Mouse (Mus musculus): Measurements from ENCODE around the gene Rasef. TPM values are rescaled to one million over a fixed set of nuclear protein-coding genes. Genes with fewer than 3 reads are reported as not detected.

Gene Rasef
- 0.31 and 0.59 TPM in 2 replicates for polyA plus RNA-seq (2015; fragmentation: Nextera tagmentation; extraction: Ambion mirVana)

DNA sequence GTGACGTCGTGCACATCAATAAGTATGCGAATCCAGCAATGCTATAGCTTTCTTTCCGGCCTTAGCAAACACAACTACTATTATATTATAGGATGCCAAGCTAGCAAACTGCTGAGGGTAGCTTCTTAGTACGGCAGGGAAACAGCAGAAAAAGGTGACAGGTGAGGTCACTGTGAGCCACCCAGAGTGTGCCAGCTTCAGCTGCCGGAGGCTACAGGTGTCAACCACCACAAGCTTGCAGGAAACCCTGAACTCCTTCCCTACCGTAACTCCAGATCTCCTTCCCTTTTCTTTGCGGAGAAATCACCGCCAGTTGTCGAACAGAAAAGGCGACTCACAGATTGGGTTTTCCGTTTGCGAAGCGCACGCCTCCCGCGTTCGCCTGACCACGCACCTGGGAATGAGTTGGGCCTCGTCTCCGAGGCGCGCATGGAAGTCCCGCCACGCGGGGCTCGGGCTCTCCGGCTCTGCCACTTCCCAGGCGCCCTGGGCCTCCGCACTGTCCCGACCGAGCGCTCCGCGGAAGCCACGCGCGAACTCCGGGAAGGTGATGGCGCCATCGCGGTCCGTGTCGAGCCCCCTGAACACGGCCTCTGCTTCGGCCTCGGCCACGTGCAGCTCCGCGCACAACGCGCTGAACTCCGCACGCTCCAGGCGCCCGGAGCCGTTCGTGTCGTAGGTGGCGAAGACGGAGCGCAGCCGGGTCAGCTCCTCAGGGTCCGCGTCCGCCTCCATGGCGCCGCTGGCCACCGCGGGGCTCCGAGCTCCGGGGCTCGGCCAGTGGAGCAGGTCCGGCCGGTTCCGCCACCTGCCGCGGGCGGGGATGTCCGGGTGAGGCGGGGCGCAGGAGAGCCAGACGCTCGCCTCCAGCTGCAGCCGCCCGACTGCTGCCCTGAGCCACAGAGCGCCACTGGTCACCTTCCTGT, at the start of gene Rasef:
Rasef (minus strand) TSS at position 735 of the 926 bp plus-strand sequence.
- Histone ChIP-seq H3K9me3 (replicated peaks; ENCODE audit: control insufficient read depth, low read length, poor library complexity, severe bottlenecking) (no peaks in the 10 kb centered on the region), H3K27me3 (ENCODE audit: control insufficient read depth, insufficient read depth, low read depth, low read length) (no peaks in the 10 kb centered on the region), H3K36me3 (ENCODE audit: control insufficient read depth, insufficient read depth, low read length) (no peaks in the 10 kb centered on the region), H3K27ac (ENCODE audit: low read length) (no peak within 1 kb of the TSS), H3K9ac (ENCODE audit: low read depth, low read length) (peak within 1 kb of the TSS; percentile 78), H3K4me3 (ENCODE audit: low read depth, low read length) (peak within 1 kb of the TSS; percentile 66), H3K4me1 (ENCODE audit: control insufficient read depth, insufficient read depth, low read length) (0 out of 2 replicates have a peak, but pooled peaks cover 3% of the 10 kb centered on the region), H3K4me2 (ENCODE audit: low read length) (peak within 1 kb of the TSS; percentile 99)
- WGBS: 5% methylated on average over 84 of the region's 87 CpGs
- ATAC-seq: peak; percentile 92

DNA sequence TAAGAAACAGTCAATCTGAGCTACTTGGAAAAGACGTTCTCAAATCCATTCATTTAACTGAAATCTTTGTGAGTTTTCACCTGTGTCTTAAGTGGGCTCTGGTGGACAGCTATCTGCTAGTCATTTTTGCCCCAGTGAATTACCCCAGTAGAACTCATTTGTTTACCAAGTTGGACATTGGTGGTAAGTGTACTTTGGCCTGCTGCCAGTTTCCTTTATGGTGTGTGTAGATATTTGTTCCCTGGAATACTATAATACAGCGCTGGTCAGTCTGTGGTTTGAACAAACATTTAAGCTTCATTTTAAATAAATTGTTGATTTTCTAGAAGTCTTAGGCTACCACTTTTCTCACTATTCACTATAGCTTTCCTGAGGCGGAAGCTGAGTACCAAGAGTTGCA, 35.8 kb upstream of the Rasef start:
- no peak overlapping the region for H3K4me2 ChIP-seq (ENCODE audit: low read length)
- no peaks in the 10 kb centered on the region for H3K9me3 ChIP-seq (replicated peaks; ENCODE audit: control insufficient read depth, low read length, poor library complexity, severe bottlenecking)
- H3K4me3 ChIP-seq (ENCODE audit: low read depth, low read length): no peak overlapping the region
- no peaks in the 10 kb centered on the region for H3K4me1 ChIP-seq (ENCODE audit: control insufficient read depth, insufficient read depth, low read length)
- WGBS: 89% methylated on average over 3 of the region's 3 CpGs
- ATAC-seq: no peak
- no peak overlapping the region for H3K27ac ChIP-seq (ENCODE audit: low read length)
- H3K9ac ChIP-seq (ENCODE audit: low read depth, low read length): no peak overlapping the region
- H3K27me3 ChIP-seq (ENCODE audit: control insufficient read depth, insufficient read depth, low read depth, low read length): no peaks in the 10 kb centered on the region
- H3K36me3 ChIP-seq (ENCODE audit: control insufficient read depth, insufficient read depth, low read length): no peaks in the 10 kb centered on the region

DNA sequence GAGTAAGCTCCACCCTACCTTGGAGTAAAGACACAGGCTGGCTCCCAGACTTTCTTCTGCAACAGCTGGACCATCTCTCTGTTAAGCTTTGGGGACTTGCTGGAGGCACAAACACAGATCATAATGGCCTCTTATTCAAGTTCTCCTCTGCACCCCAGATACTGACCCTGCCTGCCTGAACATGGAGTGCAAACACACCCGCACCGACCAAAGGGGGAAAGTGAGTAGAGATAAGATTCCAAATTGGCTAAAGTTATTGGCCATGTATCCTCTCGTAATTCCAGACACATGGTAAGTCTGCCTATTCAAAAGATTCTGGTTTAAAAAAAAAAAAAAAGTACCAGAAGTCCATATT, 369 bp upstream of the Rasef start:
- Histone ChIP-seq H3K9me3 (replicated peaks; ENCODE audit: control insufficient read depth, low read length, poor library complexity, severe bottlenecking) (no peaks in the 10 kb centered on the region), H3K9ac (ENCODE audit: low read depth, low read length) (peak overlapping the region; percentile 78), H3K27me3 (ENCODE audit: control insufficient read depth, insufficient read depth, low read depth, low read length) (no peaks in the 10 kb centered on the region), H3K36me3 (ENCODE audit: control insufficient read depth, insufficient read depth, low read length) (no peaks in the 10 kb centered on the region), H3K4me3 (ENCODE audit: low read depth, low read length) (peak overlapping the region; percentile 66), H3K4me2 (ENCODE audit: low read length) (peak overlapping the region; percentile 99), H3K27ac (ENCODE audit: low read length) (no peak overlapping the region), H3K4me1 (ENCODE audit: control insufficient read depth, insufficient read depth, low read length) (0 out of 2 replicates have a peak, but pooled peaks cover 3% of the 10 kb centered on the region)
- peak; percentile 64; the same call in 1 of the 2 replicates for ATAC-seq
- WGBS: 45% methylated on average over 3 of the region's 3 CpGs

DNA sequence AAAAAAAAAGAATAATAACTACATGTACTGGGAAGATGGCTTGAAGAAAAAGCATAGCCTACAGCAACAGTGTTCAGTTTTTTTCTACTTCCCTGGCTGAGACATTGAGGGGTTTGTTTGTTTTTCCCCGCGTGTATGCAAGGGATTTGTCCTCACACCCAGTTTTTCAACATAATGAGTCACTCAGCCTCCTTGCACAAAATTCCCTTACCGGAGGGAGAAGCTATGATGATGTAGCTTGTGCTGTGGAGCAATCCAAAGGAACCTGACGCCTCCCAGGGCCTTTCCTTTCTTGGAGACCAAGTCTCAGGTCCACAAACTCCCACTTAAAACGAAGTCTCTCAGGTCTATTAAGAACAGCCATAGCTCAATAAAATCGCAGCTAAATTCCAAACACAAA, 1.3 kb downstream of the Rasef start:
- H3K27ac ChIP-seq (ENCODE audit: low read length): no peak overlapping the region

DNA sequence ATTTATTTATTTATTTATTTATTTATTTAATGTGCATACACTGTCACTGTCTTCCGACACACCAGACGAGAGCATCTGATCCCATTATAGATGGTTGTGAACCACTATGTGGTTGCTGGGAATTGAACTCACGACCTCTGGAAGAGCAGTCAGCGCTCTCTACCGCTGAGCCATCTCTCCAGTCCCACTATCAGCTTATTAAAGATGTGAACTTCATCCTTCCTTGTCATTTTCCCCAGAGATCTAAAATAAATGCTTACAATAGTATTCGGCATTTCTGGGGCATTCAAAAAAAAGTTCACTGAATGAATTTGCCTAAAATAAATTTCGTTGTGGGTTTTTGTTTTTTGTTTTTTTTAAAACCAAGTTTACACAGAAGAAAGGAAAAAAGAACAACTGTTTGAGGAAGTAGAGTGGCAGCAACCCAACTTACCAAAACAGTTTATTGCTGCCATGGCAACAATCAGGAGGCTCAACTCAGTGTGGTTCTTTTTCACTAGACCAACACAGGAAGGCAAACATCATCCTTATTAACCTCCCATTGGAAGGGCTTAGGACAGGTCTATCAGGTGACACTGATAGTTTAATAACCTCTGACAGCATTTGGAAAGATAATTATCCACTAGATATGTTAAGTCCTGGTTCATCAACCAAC, 2.6 kb downstream of the Rasef start:
- Histone ChIP-seq H3K27ac (ENCODE audit: low read length) (no peak overlapping the region), H3K9ac (ENCODE audit: low read depth, low read length) (no peak overlapping the region), H3K4me1 (ENCODE audit: control insufficient read depth, insufficient read depth, low read length) (0 out of 2 replicates have a peak, but pooled peaks cover 3% of the 10 kb centered on the region), H3K4me3 (ENCODE audit: low read depth, low read length) (no peak overlapping the region), H3K27me3 (ENCODE audit: control insufficient read depth, insufficient read depth, low read depth, low read length) (no peaks in the 10 kb centered on the region), H3K9me3 (replicated peaks; ENCODE audit: control insufficient read depth, low read length, poor library complexity, severe bottlenecking) (no peaks in the 10 kb centered on the region), H3K4me2 (ENCODE audit: low read length) (no peak overlapping the region), H3K36me3 (ENCODE audit: control insufficient read depth, insufficient read depth, low read length) (no peaks in the 10 kb centered on the region)
- WGBS: 95% methylated on average over 7 of the region's 7 CpGs
- ATAC-seq: no peak

More for the DNA sequence above, 1.3 kb downstream of the Rasef start:
- no peaks in the 10 kb centered on the region for H3K27me3 ChIP-seq (ENCODE audit: control insufficient read depth, insufficient read depth, low read depth, low read length)
- ATAC-seq: no peak
- no peak overlapping the region for H3K4me3 ChIP-seq (ENCODE audit: low read depth, low read length)
- H3K4me1 ChIP-seq (ENCODE audit: control insufficient read depth, insufficient read depth, low read length): 0 out of 2 replicates have a peak, but pooled peaks cover 3% of the 10 kb centered on the region
- no peak overlapping the region for H3K9ac ChIP-seq (ENCODE audit: low read depth, low read length)
- WGBS: 59% methylated on average over 6 of the region's 6 CpGs
- H3K4me2 ChIP-seq (ENCODE audit: low read length): no peak overlapping the region
- H3K36me3 ChIP-seq (ENCODE audit: control insufficient read depth, insufficient read depth, low read length): no peaks in the 10 kb centered on the region
- no peaks in the 10 kb centered on the region for H3K9me3 ChIP-seq (replicated peaks; ENCODE audit: control insufficient read depth, low read length, poor library complexity, severe bottlenecking)

DNA sequence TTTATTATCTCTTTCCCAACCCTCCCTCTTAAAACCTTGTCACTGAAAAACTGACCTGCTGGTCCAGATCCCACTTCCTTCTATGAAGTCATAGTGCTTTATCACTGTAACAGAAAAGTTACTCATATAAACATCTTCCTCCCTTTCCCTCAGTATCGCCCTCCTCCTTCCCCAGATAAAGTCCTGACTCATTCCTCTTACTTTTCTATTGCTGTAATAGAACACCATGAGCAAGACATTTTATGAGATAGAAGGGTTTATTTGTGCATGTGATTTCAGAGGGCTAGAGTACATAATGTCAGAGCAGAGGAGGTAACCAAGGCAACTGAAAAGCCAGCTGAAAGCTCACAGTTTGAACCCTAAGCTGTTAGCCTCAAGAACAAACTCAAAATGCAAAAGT, 6.6 kb downstream of the Rasef start:
- Histone ChIP-seq H3K9me3 (replicated peaks; ENCODE audit: control insufficient read depth, low read length, poor library complexity, severe bottlenecking) (no peaks in the 10 kb centered on the region), H3K4me2 (ENCODE audit: low read length) (no peak overlapping the region), H3K4me3 (ENCODE audit: low read depth, low read length) (no peak overlapping the region), H3K27me3 (ENCODE audit: control insufficient read depth, insufficient read depth, low read depth, low read length) (no peaks in the 10 kb centered on the region), H3K36me3 (ENCODE audit: control insufficient read depth, insufficient read depth, low read length) (no peaks in the 10 kb centered on the region), H3K27ac (ENCODE audit: low read length) (no peak overlapping the region), H3K4me1 (ENCODE audit: control insufficient read depth, insufficient read depth, low read length) (no peaks in the 10 kb centered on the region), H3K9ac (ENCODE audit: low read depth, low read length) (no peak overlapping the region)
- no peak for ATAC-seq
- WGBS: 94% methylated on average over 1 of the region's 1 CpGs

DNA sequence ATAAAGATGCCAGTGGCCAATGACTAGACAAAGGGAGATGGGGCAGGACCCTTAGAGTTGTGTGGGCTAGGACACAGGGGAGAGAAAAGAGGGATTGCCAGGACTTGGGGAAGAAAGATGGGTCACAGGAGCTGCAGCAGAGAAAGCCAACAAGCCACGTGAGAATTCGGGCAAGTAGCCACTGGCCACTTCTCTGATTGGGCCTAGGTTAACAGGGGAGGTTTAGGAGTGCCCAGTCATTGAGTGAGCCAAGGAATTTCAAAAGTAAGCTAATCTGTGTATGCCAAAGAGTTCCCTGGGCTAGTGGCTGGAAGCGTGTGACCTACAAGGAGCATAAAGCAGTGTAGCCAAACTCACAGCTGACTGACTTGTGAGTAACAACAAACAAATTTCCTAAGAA, 9.7 kb downstream of the Rasef start:
- H3K4me3 ChIP-seq (ENCODE audit: low read depth, low read length): no peak overlapping the region
- no peaks in the 10 kb centered on the region for H3K4me1 ChIP-seq (ENCODE audit: control insufficient read depth, insufficient read depth, low read length)
- H3K9me3 ChIP-seq (replicated peaks; ENCODE audit: control insufficient read depth, low read length, poor library complexity, severe bottlenecking): no peaks in the 10 kb centered on the region
- no peaks in the 10 kb centered on the region for H3K27me3 ChIP-seq (ENCODE audit: control insufficient read depth, insufficient read depth, low read depth, low read length)
- WGBS: 97% methylated on average over 3 of the region's 3 CpGs
- no peak for ATAC-seq
- no peaks in the 10 kb centered on the region for H3K36me3 ChIP-seq (ENCODE audit: control insufficient read depth, insufficient read depth, low read length)
- H3K4me2 ChIP-seq (ENCODE audit: low read length): no peak overlapping the region
- no peak overlapping the region for H3K27ac ChIP-seq (ENCODE audit: low read length)
- no peak overlapping the region for H3K9ac ChIP-seq (ENCODE audit: low read depth, low read length)

DNA sequence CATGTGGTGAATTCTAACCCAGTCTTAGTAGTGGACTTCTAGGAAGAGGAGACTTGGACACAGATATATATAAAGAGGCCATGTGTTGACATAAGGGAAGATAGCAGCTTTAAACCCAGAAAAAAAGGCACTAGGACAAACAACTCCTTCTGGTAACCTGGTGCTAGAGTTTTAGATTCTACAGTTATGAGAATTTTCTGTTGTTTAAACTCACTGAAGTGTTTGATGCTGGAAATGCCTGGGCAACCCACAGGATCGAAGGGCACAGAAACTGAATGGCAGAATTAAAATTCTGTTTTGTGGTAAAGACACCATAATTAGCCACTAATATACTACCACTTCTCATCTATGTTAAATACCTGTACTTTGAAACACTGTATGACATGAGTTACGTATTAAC, 15.5 kb downstream of the Rasef start:
- Histone ChIP-seq H3K9me3 (replicated peaks; ENCODE audit: control insufficient read depth, low read length, poor library complexity, severe bottlenecking) (no peaks in the 10 kb centered on the region), H3K4me1 (ENCODE audit: control insufficient read depth, insufficient read depth, low read length) (no peaks in the 10 kb centered on the region), H3K4me3 (ENCODE audit: low read depth, low read length) (no peak overlapping the region), H3K9ac (ENCODE audit: low read depth, low read length) (no peak overlapping the region), H3K27me3 (ENCODE audit: control insufficient read depth, insufficient read depth, low read depth, low read length) (no peaks in the 10 kb centered on the region), H3K36me3 (ENCODE audit: control insufficient read depth, insufficient read depth, low read length) (no peaks in the 10 kb centered on the region), H3K27ac (ENCODE audit: low read length) (no peak overlapping the region), H3K4me2 (ENCODE audit: low read length) (no peak overlapping the region)
- ATAC-seq: no peak
- WGBS: 95% methylated on average over 2 of the region's 2 CpGs
